Mouse (Mus musculus) heart, embryonic 12.5 days (tissue): ENCODE results near the gene Gm11555. TPM values are rescaled to one million over a fixed set of nuclear protein-coding genes. Genes with fewer than 3 reads are reported as not detected.

Source experiments
- polyA plus RNA-seq: library from polyadenylated mRNA; unstranded; fragments of >200 nt; fragmentation: Nextera tagmentation; extraction: Ambion mirVana; gene quantifications from 2 replicates; pipeline ENCODE4 v1.2.1, GENCODE M21; 2016

Gene Gm11555
- polyA plus RNA-seq, 1 experiment from 2014 or later = not detected

Other genes with a start within 250 kb of the Gm11555 start
- not detected in 2 replicates for gene Krt12, start 228.0 kb downstream of the Gm11555 start, polyA plus RNA-seq
- gene Krt20, start 212.1 kb downstream of the Gm11555 start, polyA plus RNA-seq = 3.6 and 4.1 TPM in 2 replicates
- gene Krt23, start 157.1 kb downstream of the Gm11555 start, polyA plus RNA-seq = 0.27 and 0.52 TPM in 2 replicates
- not detected in 2 replicates for gene Krt39, start 128.9 kb downstream of the Gm11555 start, polyA plus RNA-seq
- not detected in 2 replicates for gene Krt40, start 107.1 kb downstream of the Gm11555 start, polyA plus RNA-seq
- gene Krtap3-3, start 99.4 kb downstream of the Gm11555 start, polyA plus RNA-seq = not detected in 2 replicates
- gene Krtap3-2, start 93.4 kb downstream of the Gm11555 start, polyA plus RNA-seq = not detected in 2 replicates
- gene Gm11939, start 90.8 kb downstream of the Gm11555 start, polyA plus RNA-seq = not detected in 2 replicates
- gene Krtap3-1, start 83.6 kb downstream of the Gm11555 start, polyA plus RNA-seq = not detected in 2 replicates
- gene Krtap1-5, start 69.2 kb downstream of the Gm11555 start, polyA plus RNA-seq = not detected in 2 replicates
- gene Krtap1-4, start 66.6 kb downstream of the Gm11555 start, polyA plus RNA-seq = not detected in 2 replicates
- gene Krtap1-3, start 58.9 kb downstream of the Gm11555 start, polyA plus RNA-seq = not detected in 2 replicates
- not detected in 2 replicates for gene Krtap9-3, start 52.1 kb downstream of the Gm11555 start, polyA plus RNA-seq
- not detected in 2 replicates for gene Gm11938, start 46.9 kb downstream of the Gm11555 start, polyA plus RNA-seq
- not detected in 2 replicates for gene Gm11937, start 40.0 kb downstream of the Gm11555 start, polyA plus RNA-seq
- not detected in 2 replicates for gene Krtap2-4, start 35.4 kb downstream of the Gm11555 start, polyA plus RNA-seq
- not detected in 2 replicates for gene Gm11562, start 29.8 kb downstream of the Gm11555 start, polyA plus RNA-seq
- not detected in 2 replicates for gene Krtap4-1, start 22.0 kb downstream of the Gm11555 start, polyA plus RNA-seq
- gene Krtap4-2, start 15.2 kb downstream of the Gm11555 start, polyA plus RNA-seq = not detected in 2 replicates
- not detected in 2 replicates for gene Krtap4-7, start 6.1 kb downstream of the Gm11555 start, polyA plus RNA-seq
- not detected in 2 replicates for gene Gm11563, start 8.7 kb upstream of the Gm11555 start, polyA plus RNA-seq
- not detected in 2 replicates for gene Krtap4-6, start 15.7 kb upstream of the Gm11555 start, polyA plus RNA-seq
- gene Gm14190, start 40.5 kb upstream of the Gm11555 start, polyA plus RNA-seq = not detected in 2 replicates
- not detected in 2 replicates for gene Gm14180, start 84.1 kb upstream of the Gm11555 start, polyA plus RNA-seq
- gene Gm11595, start 122.7 kb upstream of the Gm11555 start, polyA plus RNA-seq = not detected in 2 replicates
- gene Krtap4-8, start 130.5 kb upstream of the Gm11555 start, polyA plus RNA-seq = not detected in 2 replicates
- not detected in 2 replicates for gene Krtap4-9, start 135.0 kb upstream of the Gm11555 start, polyA plus RNA-seq
- not detected in 2 replicates for gene Gm11596, start 143.2 kb upstream of the Gm11555 start, polyA plus RNA-seq
- not detected in 2 replicates for gene Gm11569, start 148.7 kb upstream of the Gm11555 start, polyA plus RNA-seq
- not detected in 2 replicates for gene Gm11554, start 154.2 kb upstream of the Gm11555 start, polyA plus RNA-seq
- gene Krtap4-13, start 159.7 kb upstream of the Gm11555 start, polyA plus RNA-seq = not detected in 2 replicates
- not detected in 2 replicates for gene Gm11564, start 165.4 kb upstream of the Gm11555 start, polyA plus RNA-seq
- gene 2300003K06Rik, start 187.8 kb upstream of the Gm11555 start, polyA plus RNA-seq = not detected in 2 replicates
- not detected in 2 replicates for gene Krtap4-16, start 201.4 kb upstream of the Gm11555 start, polyA plus RNA-seq
- not detected in 2 replicates for gene Gm11568, start 207.7 kb upstream of the Gm11555 start, polyA plus RNA-seq
- not detected in 2 replicates for gene Gm11559, start 214.2 kb upstream of the Gm11555 start, polyA plus RNA-seq
- not detected in 2 replicates for gene Krtap9-1, start 223.2 kb upstream of the Gm11555 start, polyA plus RNA-seq
- not detected in 2 replicates for gene Gm11567, start 229.0 kb upstream of the Gm11555 start, polyA plus RNA-seq